Mouse (Mus musculus) retina, adult 2 months (tissue): ENCODE data around the gene Spcs2.

Experiments used
- DNase-seq: peaks from one replicate; pipeline ENCODE4 v3.0.0-alpha.2; 2012; ENCODE audit warnings: low read depth, low spot score

Gene Spcs2

GRCm38 (mm10) chr7:99864241-99865028 lies 1.2 kb upstream of the Spcs2 start:
- DNase-seq: no peak

- peak; percentile 92 for DNase-seq
Measured at GRCm38 (mm10) chr7:99858813-99859585, 4.3 kb downstream of the Spcs2 start, which contains the start of gene Xrra1. Xrra1 (plus strand) TSS chr7:99859116.

GRCm38 (mm10) chr7:99858175-99858812 lies 5.0 kb downstream of the Spcs2 start:
- DNase-seq: no peak

- DNase-seq: no peak
Measured at GRCm38 (mm10) chr7:99856266-99856861, 6.9 kb downstream of the Spcs2 start.

GRCm38 (mm10) chr7:99854311-99854710 lies 9.0 kb downstream of the Spcs2 start:
- no peak for DNase-seq

GRCm38 (mm10) chr7:99853350-99853749 lies 9.9 kb downstream of the Spcs2 start:
- no peak for DNase-seq

- DNase-seq: no peak
Measured at GRCm38 (mm10) chr7:99851618-99852017, 11.6 kb downstream of the Spcs2 start.

- no peak for DNase-seq
Measured at GRCm38 (mm10) chr7:99851121-99851520, 12.1 kb downstream of the Spcs2 start.

- DNase-seq: no peak
Measured at GRCm38 (mm10) chr7:99850534-99850933, 12.7 kb downstream of the Spcs2 start.

- DNase-seq: no peak
Measured at GRCm38 (mm10) chr7:99845533-99846236, 17.6 kb downstream of the Spcs2 start.

- peak; percentile 72 for DNase-seq
Measured at GRCm38 (mm10) chr7:99838241-99838640, 25.0 kb downstream of the Spcs2 start.

- DNase-seq: no peak
Measured at GRCm38 (mm10) chr7:99837358-99838071, 25.7 kb downstream of the Spcs2 start.

GRCm38 (mm10) chr7:99836781-99837180 lies 26.5 kb downstream of the Spcs2 start:
- DNase-seq: no peak

- DNase-seq: no peak
Measured at GRCm38 (mm10) chr7:99834314-99834853, 28.9 kb downstream of the Spcs2 start.

- no peak for DNase-seq
Measured at GRCm38 (mm10) chr7:99833846-99834222, 29.4 kb downstream of the Spcs2 start.

- DNase-seq: no peak
Measured at GRCm38 (mm10) chr7:99833115-99833845, 30.0 kb downstream of the Spcs2 start.

GRCm38 (mm10) chr7:99828083-99828570 lies 35.1 kb downstream of the Spcs2 start, which contains the start of gene Neu3:
Neu3 (minus strand) TSS chr7:99828417.
- peak; percentile 53 for DNase-seq

GRCm38 (mm10) chr7:99826096-99826495 lies 37.2 kb downstream of the Spcs2 start:
- DNase-seq: no peak

GRCm38 (mm10) chr7:99825511-99825910 lies 37.8 kb downstream of the Spcs2 start:
- no peak for DNase-seq
